Mouse (Mus musculus): ENCODE measurements around the gene Gm20605. TPM values are rescaled to one million over a fixed set of nuclear protein-coding genes. Genes with fewer than 3 reads are reported as not detected.

Gm20605 gene
- polyA plus RNA-seq, 1 experiment from 2014 or later = 12.9 TPM

DNA sequence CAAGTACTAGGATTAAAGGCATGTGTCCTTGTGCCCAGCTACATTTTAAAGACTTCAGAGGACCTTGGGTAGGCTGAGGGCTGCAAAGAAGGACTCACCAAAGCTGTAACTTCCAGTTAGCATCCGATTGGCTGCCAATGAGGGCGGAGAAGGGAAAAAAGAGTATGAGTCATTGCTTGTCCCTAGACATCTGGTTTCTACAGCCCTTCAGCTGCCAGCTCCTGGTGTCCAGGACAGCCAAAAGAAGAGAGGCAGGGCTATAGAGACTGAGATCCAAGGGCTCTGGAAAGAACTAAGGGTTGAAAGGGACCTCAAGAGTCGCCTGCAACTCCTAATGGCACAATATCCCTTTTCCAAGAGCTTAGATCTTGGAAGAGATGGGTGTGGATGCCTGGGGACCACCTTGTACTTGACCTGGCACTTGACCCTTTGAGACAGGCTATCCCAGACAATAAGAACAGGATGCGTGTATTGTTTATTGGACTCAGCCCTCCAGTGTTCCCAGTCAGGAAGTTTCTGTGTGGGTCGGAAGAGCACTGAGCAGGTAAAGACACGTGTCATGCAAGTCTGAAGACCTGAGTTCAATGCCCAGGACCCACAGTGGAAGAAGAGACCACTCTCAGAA is 31.2 kb downstream of the Gm20605 start:
- Histone ChIP-seq H3K27ac (replicated peaks) (no peak overlapping the region), H3K4me1 (no peaks in the 10 kb centered on the region), H3K9ac (replicated peaks) (no peak overlapping the region), H3K27me3 (no peaks in the 10 kb centered on the region), H3K4me3 (no peak overlapping the region), H3K4me2 (replicated peaks) (no peak overlapping the region), H3K9me3 (no peaks in the 10 kb centered on the region), H3K36me3 (peaks cover 73% of the 10 kb centered on the region)
- no peak for ATAC-seq (ENCODE audit: low FRiP score, low read depth)
- 93% methylated on average over 6 of the region's 6 CpGs for WGBS

DNA sequence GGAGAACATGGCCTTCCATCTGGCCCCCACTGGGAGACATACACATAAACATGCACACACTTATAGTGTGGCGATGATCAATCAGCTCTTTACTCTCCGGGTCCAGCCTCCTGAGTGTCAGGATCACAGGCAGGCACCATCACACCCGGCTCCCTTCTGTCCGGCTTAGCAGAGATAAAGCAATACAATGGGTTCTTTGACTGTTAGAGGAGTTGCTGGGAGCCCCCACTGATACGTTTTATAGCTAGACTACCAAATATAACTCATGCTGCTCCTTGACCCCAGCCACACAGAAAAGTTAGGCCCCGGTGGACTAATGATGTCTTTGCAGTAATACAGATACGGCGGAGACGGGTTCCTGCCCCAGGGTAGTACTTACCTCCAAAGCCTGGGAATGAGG is 34.1 kb downstream of the Gm20605 start:
- no peaks in the 10 kb centered on the region for H3K4me1 ChIP-seq
- no peaks in the 10 kb centered on the region for H3K9me3 ChIP-seq
- H3K9ac ChIP-seq (replicated peaks) = no peak overlapping the region
- no peak overlapping the region for H3K4me2 ChIP-seq (replicated peaks)
- H3K4me3 ChIP-seq = no peak overlapping the region
- WGBS = 80% methylated on average over 9 of the region's 9 CpGs
- H3K27ac ChIP-seq (replicated peaks) = no peak overlapping the region
- no peaks in the 10 kb centered on the region for H3K27me3 ChIP-seq
- ATAC-seq (ENCODE audit: low FRiP score, low read depth) = no peak
- peaks cover 90% of the 10 kb centered on the region for H3K36me3 ChIP-seq

DNA sequence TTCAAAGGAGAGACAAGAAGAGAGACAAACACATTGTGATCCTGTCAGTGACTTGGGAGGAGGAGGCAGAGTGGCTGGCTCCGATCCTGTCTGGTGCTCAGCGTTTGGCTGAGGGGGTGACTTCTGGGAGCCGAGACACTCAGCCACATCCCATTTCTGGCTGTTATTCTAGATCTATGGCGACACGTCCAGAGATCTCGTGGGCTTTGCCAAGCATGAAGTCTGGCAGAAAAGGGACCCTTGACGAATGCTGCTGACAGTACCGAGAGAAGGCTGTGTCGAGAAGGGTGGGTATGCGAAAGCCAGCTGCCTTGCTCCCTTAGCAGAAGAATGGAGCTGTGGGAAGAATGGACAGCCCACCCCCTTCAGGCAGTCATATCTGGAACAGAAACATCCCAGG is 40.0 kb downstream of the Gm20605 start:
- H3K27me3 ChIP-seq = no peaks in the 10 kb centered on the region

DNA sequence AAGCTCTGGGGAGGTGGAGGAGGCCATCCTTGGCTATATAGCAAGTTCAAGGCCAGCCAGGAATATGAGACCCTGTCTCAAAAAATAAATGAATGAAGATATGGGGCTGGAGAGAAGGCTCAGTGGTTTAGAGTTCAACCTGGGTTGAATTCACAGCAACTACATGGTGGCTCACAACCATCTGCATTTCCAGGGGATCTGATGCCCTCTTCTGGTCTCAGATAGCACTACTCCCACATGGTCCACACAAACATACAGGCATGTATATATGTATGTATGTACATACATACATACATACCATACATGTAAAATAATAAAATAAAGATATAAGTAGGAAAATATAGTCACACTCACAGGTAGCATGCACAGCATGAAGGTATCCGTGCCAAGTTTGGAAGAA is 41.3 kb downstream of the Gm20605 start:
- Histone ChIP-seq H3K27ac (replicated peaks) (no peak overlapping the region), H3K36me3 (peaks cover 24% of the 10 kb centered on the region), H3K9me3 (no peaks in the 10 kb centered on the region), H3K4me1 (peaks cover 7% of the 10 kb centered on the region), H3K9ac (replicated peaks) (no peak overlapping the region), H3K4me2 (replicated peaks) (no peak overlapping the region), H3K4me3 (no peak overlapping the region), H3K27me3 (no peaks in the 10 kb centered on the region)
- 97% methylated on average over 1 of the region's 1 CpGs for WGBS
- ATAC-seq (ENCODE audit: low FRiP score, low read depth) = no peak

More for the DNA sequence above, 40.0 kb downstream of the Gm20605 start:
- ATAC-seq (ENCODE audit: low FRiP score, low read depth) = no peak
- Histone ChIP-seq H3K36me3 (peaks cover 37% of the 10 kb centered on the region), H3K9me3 (no peaks in the 10 kb centered on the region), H3K27ac (replicated peaks) (0 out of 2 replicates have a peak overlapping the region, but pooled peaks have one; percentile 2), H3K9ac (replicated peaks) (no peak overlapping the region), H3K4me2 (replicated peaks) (no peak overlapping the region), H3K4me1 (peaks cover 7% of the 10 kb centered on the region), H3K4me3 (no peak overlapping the region)
- WGBS = 83% methylated on average over 10 of the region's 10 CpGs

DNA sequence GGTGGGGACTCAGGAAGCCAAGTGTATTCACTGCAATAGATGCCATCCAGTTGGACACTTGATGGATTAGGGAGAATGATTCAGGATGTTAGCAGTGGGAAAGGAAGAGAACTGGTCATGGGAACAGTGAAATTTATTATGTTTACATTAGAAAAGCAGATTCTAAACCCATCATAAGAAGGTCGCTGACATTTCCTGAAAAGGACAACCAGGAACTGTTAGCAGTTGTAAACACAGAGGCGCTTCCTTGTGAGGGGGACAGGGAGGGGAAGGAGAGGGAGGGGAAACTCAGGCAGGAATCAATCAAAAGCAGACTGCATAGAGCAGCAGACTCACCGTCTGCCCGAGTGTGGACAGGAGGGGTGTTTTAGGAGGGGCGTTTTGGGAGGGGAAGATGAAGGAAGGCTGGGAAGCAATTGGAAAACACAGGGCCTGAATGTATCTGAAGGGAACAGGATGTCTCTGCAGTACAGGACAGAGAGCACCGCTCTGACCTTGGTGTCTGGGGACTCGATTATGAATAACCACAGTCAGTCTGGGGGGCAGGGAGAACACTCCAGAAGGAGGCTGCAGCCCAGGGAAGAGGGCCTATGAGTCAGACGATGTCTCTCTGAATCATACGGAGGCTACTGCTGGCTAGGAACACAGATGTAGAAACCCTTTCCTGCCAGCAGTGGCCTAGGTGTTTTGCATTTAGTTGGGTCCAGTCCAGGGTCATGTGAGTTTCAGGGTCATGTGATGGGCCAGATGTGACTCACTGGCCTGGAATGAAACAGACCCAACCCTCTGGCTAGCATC is 42.7 kb downstream of the Gm20605 start:
- H3K36me3 ChIP-seq = peaks cover 16% of the 10 kb centered on the region
- H3K9ac ChIP-seq (replicated peaks) = no peak overlapping the region
- WGBS = 59% methylated on average over 9 of the region's 9 CpGs
- H3K4me1 ChIP-seq = peaks cover 7% of the 10 kb centered on the region
- no peaks in the 10 kb centered on the region for H3K27me3 ChIP-seq
- no peaks in the 10 kb centered on the region for H3K9me3 ChIP-seq
- peak overlapping the region; percentile 15; the same call in 1 of the 2 replicates for H3K27ac ChIP-seq (replicated peaks)
- no peak overlapping the region for H3K4me2 ChIP-seq (replicated peaks)
- no peak overlapping the region for H3K4me3 ChIP-seq
- ATAC-seq (ENCODE audit: low FRiP score, low read depth) = no peak

DNA sequence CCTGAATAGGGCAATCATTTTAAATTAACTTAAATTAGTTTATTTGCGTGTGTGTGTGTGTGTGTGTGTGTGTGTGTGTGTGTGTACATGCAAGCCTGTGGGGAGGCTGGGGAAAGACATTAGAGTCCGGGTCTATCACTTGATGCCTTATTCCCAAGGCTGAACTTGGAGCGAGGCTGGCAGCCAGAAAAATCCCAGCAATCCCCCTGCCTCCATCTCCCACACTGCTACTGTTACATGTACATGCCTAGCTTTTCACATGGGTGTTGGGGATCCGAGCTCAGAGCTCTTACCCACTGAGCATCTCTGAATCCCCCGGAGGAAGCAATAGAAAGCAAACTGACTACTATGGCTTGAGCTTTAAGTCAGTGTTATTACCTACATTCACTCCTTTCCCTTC is 43.4 kb downstream of the Gm20605 start:
- Histone ChIP-seq H3K27me3 (no peaks in the 10 kb centered on the region), H3K4me2 (replicated peaks) (no peak overlapping the region), H3K9me3 (no peaks in the 10 kb centered on the region), H3K9ac (replicated peaks) (no peak overlapping the region), H3K36me3 (0 out of 2 replicates have a peak, but pooled peaks cover 14% of the 10 kb centered on the region), H3K4me1 (peaks cover 7% of the 10 kb centered on the region), H3K4me3 (no peak overlapping the region), H3K27ac (replicated peaks) (no peak overlapping the region; the same call in 1 of the 2 replicates)
- ATAC-seq (ENCODE audit: low FRiP score, low read depth) = no peak
- 84% methylated on average over 5 of the region's 5 CpGs for WGBS

DNA sequence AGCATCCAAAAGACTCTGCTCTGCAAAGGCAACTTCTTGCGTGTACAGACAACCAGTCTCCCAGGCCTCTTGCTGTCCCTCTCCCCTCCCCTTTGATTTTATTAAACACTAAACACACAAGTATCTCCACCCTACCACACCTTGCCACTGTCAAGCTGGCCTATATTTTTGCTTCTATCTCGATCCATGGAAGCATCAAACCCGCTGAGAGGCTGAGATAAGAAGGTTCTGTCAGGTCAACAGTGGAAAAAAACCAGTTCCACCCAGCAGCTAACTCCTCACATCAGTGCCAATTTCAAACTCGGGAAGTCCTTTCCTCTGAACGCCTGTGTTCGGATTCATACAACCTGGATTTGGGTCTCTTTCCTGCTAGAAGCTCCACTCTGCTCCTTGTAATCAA is 44.0 kb downstream of the Gm20605 start:
- 94% methylated on average over 6 of the region's 6 CpGs for WGBS
- Histone ChIP-seq H3K9ac (replicated peaks) (no peak overlapping the region), H3K36me3 (peaks cover 9% of the 10 kb centered on the region; the same call in 1 of the 2 replicates), H3K4me1 (peaks cover 7% of the 10 kb centered on the region), H3K9me3 (no peaks in the 10 kb centered on the region), H3K27me3 (no peaks in the 10 kb centered on the region), H3K4me2 (replicated peaks) (no peak overlapping the region), H3K27ac (replicated peaks) (no peak overlapping the region), H3K4me3 (no peak overlapping the region)
- ATAC-seq (ENCODE audit: low FRiP score, low read depth) = no peak

DNA sequence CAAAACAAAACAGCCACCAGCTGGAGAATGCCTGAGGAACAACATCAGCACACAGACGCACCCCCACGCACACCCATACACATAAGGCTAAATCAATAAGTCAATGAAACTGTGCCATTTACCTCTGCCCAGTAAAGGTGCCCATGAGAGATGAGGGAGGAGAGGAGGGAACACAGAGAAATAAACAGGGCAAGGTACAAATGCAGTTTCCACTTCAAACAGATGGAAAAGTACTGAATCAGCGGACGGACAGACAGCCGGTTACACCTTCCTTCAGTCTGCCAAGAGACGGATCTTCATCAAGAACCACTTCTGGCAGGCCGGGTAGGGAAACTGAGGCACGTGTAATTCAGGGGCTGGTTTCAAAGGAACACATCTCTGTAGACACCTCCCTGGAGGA is 45.8 kb downstream of the Gm20605 start:
- no peak overlapping the region for H3K4me2 ChIP-seq (replicated peaks)
- H3K27me3 ChIP-seq = no peaks in the 10 kb centered on the region
- no peak overlapping the region for H3K4me3 ChIP-seq
- peaks cover 9% of the 10 kb centered on the region; the same call in 1 of the 2 replicates for H3K36me3 ChIP-seq
- H3K9ac ChIP-seq (replicated peaks) = no peak overlapping the region
- WGBS = 94% methylated on average over 8 of the region's 8 CpGs
- ATAC-seq (ENCODE audit: low FRiP score, low read depth) = no peak
- no peak overlapping the region for H3K27ac ChIP-seq (replicated peaks)
- H3K9me3 ChIP-seq = no peaks in the 10 kb centered on the region
- peaks cover 7% of the 10 kb centered on the region for H3K4me1 ChIP-seq

DNA sequence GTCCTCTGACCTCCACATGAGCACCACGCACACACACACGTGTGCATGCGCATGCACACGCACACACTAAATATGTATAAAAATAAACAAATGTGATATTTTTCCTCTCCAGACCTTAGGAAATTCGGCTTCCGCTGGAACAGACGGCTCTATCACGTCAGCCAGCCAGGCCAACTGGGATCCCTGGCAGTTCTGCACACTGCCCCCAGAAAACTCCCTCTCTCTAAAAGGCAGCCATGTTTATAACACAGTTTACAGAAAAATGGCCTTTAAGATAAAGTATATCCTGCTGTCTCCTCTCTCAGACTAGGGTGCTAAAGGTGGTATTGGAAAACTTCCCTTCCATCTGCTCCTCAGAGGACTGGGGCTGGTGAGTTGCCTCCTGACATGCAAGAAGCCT is 48.9 kb downstream of the Gm20605 start:
- Histone ChIP-seq H3K36me3 (peaks cover 13% of the 10 kb centered on the region; the same call in 1 of the 2 replicates), H3K27ac (replicated peaks) (no peak overlapping the region), H3K4me2 (replicated peaks) (no peak overlapping the region), H3K9me3 (no peaks in the 10 kb centered on the region), H3K27me3 (no peaks in the 10 kb centered on the region), H3K4me3 (no peak overlapping the region), H3K4me1 (peaks cover 7% of the 10 kb centered on the region), H3K9ac (replicated peaks) (no peak overlapping the region)
- WGBS = 97% methylated on average over 8 of the region's 8 CpGs
- no peak for ATAC-seq (ENCODE audit: low FRiP score, low read depth)

DNA sequence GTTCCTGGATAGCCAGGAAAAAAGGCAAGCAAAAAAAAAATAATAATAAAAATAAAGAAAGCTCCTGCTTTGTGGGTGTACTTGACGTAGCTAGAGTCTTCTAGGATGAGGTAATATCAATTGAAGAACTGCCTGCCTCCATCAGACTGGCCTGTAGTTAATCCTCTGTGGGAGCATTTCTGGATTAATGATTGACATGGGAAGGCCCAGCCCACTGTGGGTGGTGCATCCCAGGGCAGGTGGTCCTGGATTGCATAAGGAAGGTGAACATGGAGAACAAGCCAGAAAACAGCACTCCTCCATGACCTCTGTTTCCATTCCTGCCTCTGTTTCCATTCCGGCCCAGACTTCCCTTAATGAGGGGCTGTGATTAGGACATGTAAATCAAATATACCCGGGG is 49.8 kb downstream of the Gm20605 start:
- 93% methylated on average over 3 of the region's 3 CpGs for WGBS
- Histone ChIP-seq H3K36me3 (peaks cover 13% of the 10 kb centered on the region; the same call in 1 of the 2 replicates), H3K4me2 (replicated peaks) (no peak overlapping the region), H3K4me1 (peaks cover 16% of the 10 kb centered on the region), H3K27ac (replicated peaks) (no peak overlapping the region), H3K4me3 (no peak overlapping the region), H3K9ac (replicated peaks) (no peak overlapping the region), H3K27me3 (no peaks in the 10 kb centered on the region), H3K9me3 (no peaks in the 10 kb centered on the region)
- no peak for ATAC-seq (ENCODE audit: low FRiP score, low read depth)

DNA sequence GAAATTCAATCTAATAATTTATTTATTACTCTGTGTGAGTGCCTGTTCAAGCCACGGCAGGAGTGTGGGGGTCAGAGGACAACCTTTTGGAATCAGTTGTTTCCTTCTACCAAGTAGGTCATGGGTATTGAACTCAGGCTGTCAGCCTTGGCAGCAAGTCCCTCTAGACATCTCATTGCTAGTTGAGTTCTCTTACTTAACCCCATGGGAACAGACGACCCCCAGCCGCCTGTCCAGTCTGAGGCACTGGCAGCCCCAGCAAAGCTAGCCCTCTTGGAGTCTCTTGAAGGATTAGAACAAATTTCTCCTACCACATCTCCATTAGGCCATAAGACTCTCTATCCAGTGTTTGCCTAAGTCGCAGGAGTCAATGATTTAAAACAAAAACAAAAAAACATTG is 50.8 kb downstream of the Gm20605 start:
- Histone ChIP-seq H3K4me3 (no peak overlapping the region), H3K27ac (replicated peaks) (no peak overlapping the region), H3K4me2 (replicated peaks) (no peak overlapping the region), H3K27me3 (no peaks in the 10 kb centered on the region), H3K9ac (replicated peaks) (no peak overlapping the region), H3K9me3 (no peaks in the 10 kb centered on the region), H3K4me1 (peaks cover 17% of the 10 kb centered on the region), H3K36me3 (peaks cover 13% of the 10 kb centered on the region; the same call in 1 of the 2 replicates)
- WGBS = 90% methylated on average over 4 of the region's 4 CpGs
- no peak for ATAC-seq (ENCODE audit: low FRiP score, low read depth)

DNA sequence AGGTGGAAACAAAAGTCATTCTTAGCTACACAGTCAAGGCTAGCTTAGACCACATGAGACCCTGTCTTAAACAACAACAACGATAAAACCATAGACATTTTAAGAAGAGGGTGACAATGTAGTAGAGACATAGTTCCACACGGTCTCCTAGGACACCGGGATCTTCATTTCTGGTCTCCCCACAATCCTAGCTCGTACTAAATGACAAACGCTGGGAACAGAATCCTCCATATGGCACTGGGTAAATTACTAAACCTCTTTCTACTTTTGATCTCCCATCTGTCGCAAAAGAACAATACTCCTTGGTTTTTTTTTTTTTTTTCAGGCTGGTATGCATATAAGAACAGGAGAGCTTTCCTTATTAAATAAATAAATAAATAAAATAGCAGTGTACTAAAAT is 53.6 kb downstream of the Gm20605 start:
- Histone ChIP-seq H3K4me3 (no peak overlapping the region; the same call in 1 of the 2 replicates), H3K9me3 (no peaks in the 10 kb centered on the region), H3K4me2 (replicated peaks) (peak overlapping the region; percentile 95; the same call in 1 of the 2 replicates), H3K27me3 (peaks cover 8% of the 10 kb centered on the region), H3K27ac (replicated peaks) (no peak overlapping the region), H3K4me1 (peaks cover 20% of the 10 kb centered on the region), H3K9ac (replicated peaks) (no peak overlapping the region; the same call in 1 of the 2 replicates), H3K36me3 (peaks cover 4% of the 10 kb centered on the region; the same call in 1 of the 2 replicates)
- WGBS = 81% methylated on average over 6 of the region's 6 CpGs
- no peak for ATAC-seq (ENCODE audit: low FRiP score, low read depth)
